Mouse (Mus musculus): Measurements from ENCODE around the gene Tmem235. TPM values are rescaled to one million over a fixed set of nuclear protein-coding genes. Genes with fewer than 3 reads are reported as not detected.

The Tmem235 gene
- polyA plus RNA-seq, 1 experiment from 2014 or later = not detected

DNA sequence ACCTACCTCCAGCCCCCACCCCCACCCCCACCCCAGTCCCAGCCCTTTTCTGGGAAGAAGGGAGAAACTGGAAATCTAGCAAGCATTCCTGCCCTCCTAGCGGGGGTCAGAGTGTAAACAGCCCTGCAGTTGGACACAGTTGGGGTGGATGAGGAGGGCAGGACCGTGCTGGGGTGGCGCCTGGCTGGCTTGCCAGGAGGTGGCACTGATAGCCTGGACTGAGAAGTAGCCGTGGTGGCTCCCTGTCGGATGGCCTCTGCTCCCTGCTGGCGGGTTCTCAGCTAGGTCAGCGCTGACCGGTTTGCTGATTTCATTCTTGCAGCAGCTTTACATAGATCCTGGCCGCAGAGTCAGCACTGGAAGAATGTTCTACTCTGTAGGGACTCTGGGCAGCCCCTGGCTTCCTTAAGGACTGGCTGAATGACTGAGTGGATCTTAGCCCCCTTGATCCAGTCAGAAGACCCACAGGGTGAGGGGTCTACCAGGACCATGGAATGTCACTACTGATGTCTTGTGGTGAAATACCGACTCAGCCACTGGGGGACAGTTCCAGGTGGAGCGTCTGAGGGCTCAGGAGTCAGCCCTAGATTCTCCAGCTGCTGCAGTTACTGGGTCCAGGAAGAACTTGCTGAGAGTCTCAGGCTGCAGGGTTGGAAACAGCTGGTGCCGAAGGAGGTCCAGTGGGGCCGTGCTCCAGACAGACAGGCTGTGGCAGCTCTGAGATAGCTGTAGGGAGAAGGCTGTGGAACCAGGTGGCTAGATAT lies 30.1 kb downstream of the Tmem235 start:
- no peak for DNase-seq (ENCODE audit: extremely low spot score, low spot score)
- Histone ChIP-seq H3K4me3 (peak overlapping the region; percentile 47), H3K36me3 (replicated peaks) (no peaks in the 10 kb centered on the region), H3K27me3 (ENCODE audit: poor library complexity, severe bottlenecking) (peaks cover 100% of the 10 kb centered on the region), H3K9me3 (no peaks in the 10 kb centered on the region), H3K4me1 (peaks cover 36% of the 10 kb centered on the region), H3K27ac (peak overlapping the region; percentile 81)
- WGBS = 17% methylated on average over 13 of the region's 13 CpGs

DNA sequence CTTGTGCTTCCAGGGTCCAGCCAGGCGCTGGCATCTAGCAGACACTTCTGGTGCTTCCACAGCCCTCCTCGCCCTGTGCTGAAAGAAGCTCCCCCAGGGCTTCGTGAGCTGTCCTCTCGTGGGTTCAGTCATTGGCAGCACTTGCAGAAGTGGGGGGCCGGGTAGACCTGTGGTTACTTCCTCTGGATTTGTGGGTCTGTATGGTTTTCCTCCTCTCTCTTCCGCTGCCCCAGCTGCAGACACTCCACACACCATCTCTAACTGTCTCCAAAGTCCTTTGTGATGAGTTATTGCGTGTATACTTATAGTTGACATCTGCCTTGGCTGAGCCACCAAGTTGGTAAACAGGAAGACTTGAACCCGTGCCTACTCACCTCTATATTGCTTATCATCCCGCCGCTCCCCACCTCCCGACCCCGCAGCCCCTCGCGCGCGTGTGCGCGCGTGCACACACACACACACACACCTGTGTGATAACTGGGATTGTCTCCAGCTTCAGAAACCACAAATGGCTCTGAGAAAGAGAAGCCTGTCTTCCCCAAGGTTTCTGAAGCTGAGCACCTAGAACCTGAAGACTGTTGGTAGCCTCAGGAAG lies 31.1 kb downstream of the Tmem235 start:
- 92% methylated on average over 19 of the region's 19 CpGs for WGBS
- Histone ChIP-seq H3K4me3 (no peak overlapping the region), H3K27ac (0 out of 2 replicates have a peak overlapping the region, but pooled peaks have one; percentile 81), H3K36me3 (replicated peaks) (no peaks in the 10 kb centered on the region), H3K9me3 (no peaks in the 10 kb centered on the region), H3K4me1 (peaks cover 39% of the 10 kb centered on the region), H3K27me3 (ENCODE audit: poor library complexity, severe bottlenecking) (peaks cover 100% of the 10 kb centered on the region)
- no peak for DNase-seq (ENCODE audit: extremely low spot score, low spot score)

DNA sequence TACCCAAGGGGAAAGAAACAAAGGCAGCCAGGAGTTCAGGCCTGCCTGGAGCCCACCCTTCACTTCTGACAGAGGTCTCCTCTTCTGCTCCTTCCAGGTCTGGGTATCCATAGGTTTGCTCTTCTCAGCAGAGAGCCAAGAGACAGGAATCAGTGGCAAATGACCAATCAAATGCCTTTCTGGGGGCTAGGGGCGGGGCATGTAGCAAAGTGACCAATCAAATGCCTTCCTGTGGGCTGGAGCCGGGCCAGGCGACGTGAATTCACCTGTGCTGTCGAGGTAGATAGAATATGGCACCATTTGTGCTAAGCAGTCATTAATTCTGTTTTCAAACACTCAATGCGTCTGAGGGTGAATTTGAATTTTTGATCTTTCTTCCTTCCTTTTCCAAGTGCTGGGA lies 31.6 kb downstream of the Tmem235 start:
- no peaks in the 10 kb centered on the region for H3K36me3 ChIP-seq (replicated peaks)
- no peak overlapping the region for H3K27ac ChIP-seq
- 58% methylated on average over 6 of the region's 6 CpGs for WGBS
- peaks cover 95% of the 10 kb centered on the region for H3K27me3 ChIP-seq (ENCODE audit: poor library complexity, severe bottlenecking)
- H3K4me3 ChIP-seq = no peak overlapping the region
- peaks cover 40% of the 10 kb centered on the region for H3K4me1 ChIP-seq
- H3K9me3 ChIP-seq = no peaks in the 10 kb centered on the region
- DNase-seq (ENCODE audit: extremely low spot score, low spot score) = no peak

DNA sequence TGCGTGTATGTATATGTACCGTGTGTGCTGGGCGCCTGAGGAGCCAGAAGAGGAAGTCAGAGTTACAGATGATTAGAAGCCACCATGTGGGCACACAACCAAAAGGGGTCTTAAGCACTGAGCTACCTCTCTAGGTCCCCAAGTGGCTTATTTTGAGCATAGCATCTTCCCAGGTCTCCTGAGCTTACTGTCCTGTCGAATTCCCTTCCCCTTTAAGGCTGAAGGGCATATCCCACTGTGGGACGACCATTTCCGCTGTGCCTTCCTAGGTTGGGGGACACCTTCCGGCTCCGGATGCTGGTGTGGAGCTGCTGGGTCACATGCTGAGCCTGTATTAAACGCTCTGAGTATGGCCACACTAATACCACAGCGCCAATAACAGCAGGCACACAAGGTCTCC lies 34.1 kb downstream of the Tmem235 start:
- no peak overlapping the region for H3K4me3 ChIP-seq
- no peak for DNase-seq (ENCODE audit: extremely low spot score, low spot score)
- WGBS = 73% methylated on average over 10 of the region's 10 CpGs
- H3K9me3 ChIP-seq = no peaks in the 10 kb centered on the region
- H3K36me3 ChIP-seq (replicated peaks) = no peaks in the 10 kb centered on the region
- H3K27ac ChIP-seq = no peak overlapping the region
- peaks cover 22% of the 10 kb centered on the region for H3K4me1 ChIP-seq
- peaks cover 71% of the 10 kb centered on the region for H3K27me3 ChIP-seq (ENCODE audit: poor library complexity, severe bottlenecking)

DNA sequence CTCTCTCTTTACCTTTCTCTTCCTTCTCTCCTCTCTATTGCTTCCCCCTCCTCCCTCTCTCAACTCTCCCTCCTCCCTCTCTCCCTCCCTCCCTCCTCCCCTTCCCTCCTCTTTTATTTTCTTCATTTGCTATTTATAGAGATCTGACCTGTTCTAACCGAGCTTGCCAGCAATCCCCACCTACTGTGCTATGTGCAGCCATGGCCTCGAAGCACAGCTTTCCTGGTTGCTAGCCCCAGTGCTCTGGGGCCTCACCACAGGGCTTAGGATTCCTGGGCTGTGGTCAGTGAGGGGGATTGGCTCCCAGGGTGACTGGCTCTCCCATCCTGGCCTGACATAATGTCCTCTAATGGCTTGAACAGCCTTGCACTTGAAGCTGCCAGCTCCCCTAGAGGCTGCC lies 36.0 kb downstream of the Tmem235 start:
- Histone ChIP-seq H3K4me3 (no peak overlapping the region), H3K36me3 (replicated peaks) (no peaks in the 10 kb centered on the region), H3K27me3 (ENCODE audit: poor library complexity, severe bottlenecking) (peaks cover 52% of the 10 kb centered on the region), H3K4me1 (peaks cover 3% of the 10 kb centered on the region; the same call in 1 of the 2 replicates), H3K27ac (no peak overlapping the region), H3K9me3 (0 out of 2 replicates have a peak, but pooled peaks cover 4% of the 10 kb centered on the region)
- 63% methylated on average over 2 of the region's 2 CpGs for WGBS
- no peak for DNase-seq (ENCODE audit: extremely low spot score, low spot score)

DNA sequence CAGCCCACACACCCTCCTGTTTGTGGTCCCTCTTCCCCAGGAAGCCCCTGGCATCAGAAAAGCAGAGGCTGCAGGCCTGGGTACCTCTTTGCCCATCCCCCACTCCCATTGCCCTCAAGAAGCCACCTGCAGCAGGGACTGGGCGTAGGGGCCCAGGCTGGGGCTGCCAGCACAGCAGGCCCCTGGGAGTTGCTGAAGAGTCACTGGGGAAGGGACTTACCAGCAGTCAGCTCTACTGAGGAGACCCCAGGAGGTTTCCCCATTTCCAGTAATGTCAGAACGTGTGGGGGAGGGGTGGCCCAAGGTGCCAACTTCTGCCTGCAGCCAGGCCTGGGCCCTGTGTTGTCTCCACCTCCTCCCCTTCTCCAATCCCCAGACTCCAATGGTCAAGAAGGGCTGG lies 41.7 kb downstream of the Tmem235 start:
- Histone ChIP-seq H3K36me3 (replicated peaks) (no peaks in the 10 kb centered on the region), H3K4me1 (peaks cover 4% of the 10 kb centered on the region), H3K27ac (0 out of 2 replicates have a peak overlapping the region, but pooled peaks have one; percentile 26), H3K9me3 (0 out of 2 replicates have a peak, but pooled peaks cover 4% of the 10 kb centered on the region), H3K4me3 (no peak overlapping the region), H3K27me3 (ENCODE audit: poor library complexity, severe bottlenecking) (no peaks in the 10 kb centered on the region)
- 74% methylated on average over 2 of the region's 2 CpGs for WGBS
- DNase-seq (ENCODE audit: extremely low spot score, low spot score) = no peak

DNA sequence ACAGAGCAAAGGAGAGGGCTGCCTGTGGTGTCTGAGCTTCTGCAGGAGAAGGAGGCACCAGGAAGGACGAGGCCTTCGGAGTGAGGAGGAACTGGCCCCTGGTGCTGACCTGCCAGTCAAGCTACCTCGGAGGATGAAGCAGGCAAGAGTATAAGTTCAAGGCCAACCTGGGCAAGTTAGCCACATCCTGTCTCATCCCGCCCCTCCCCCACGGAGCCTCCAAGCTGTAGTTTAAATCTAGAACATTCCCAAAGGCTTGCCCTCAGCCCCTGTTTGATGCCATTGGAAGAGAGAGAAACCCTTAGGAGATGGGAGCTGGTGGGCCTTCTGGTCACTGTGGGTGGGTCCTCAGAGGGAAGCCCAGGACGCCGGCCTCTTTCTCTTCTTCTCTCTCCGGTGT lies 43.9 kb downstream of the Tmem235 start:
- no peak overlapping the region for H3K4me3 ChIP-seq
- peaks cover 4% of the 10 kb centered on the region for H3K4me1 ChIP-seq
- H3K36me3 ChIP-seq (replicated peaks) = no peaks in the 10 kb centered on the region
- WGBS = 85% methylated on average over 8 of the region's 8 CpGs
- H3K27ac ChIP-seq = no peak overlapping the region
- H3K27me3 ChIP-seq (ENCODE audit: poor library complexity, severe bottlenecking) = no peaks in the 10 kb centered on the region
- no peak for DNase-seq (ENCODE audit: extremely low spot score, low spot score)
- H3K9me3 ChIP-seq = 0 out of 2 replicates have a peak, but pooled peaks cover 4% of the 10 kb centered on the region

DNA sequence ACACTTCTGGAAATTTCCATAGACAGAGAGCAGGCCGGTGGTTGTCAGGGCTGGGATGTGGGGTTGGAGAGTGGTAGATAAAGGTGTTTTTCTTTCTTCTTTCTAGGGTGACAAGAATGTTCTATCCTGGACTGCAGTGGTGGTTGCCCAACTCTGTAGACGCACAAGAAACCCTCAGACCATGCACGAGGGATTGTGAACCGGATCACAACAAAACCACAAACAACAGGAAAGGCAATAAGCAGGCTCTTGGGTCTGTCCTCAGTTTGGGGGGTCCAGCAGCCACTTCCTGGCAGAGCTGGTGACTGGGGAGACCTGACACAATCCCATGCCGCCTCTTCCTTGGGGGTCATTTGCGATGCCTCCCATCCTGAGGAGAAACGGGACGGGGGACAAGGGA lies 48.8 kb downstream of the Tmem235 start:
- no peaks in the 10 kb centered on the region for H3K9me3 ChIP-seq
- no peaks in the 10 kb centered on the region for H3K36me3 ChIP-seq (replicated peaks)
- peaks cover 19% of the 10 kb centered on the region for H3K4me1 ChIP-seq
- WGBS = 90% methylated on average over 8 of the region's 8 CpGs
- H3K27ac ChIP-seq = no peak overlapping the region
- no peak overlapping the region for H3K4me3 ChIP-seq
- peaks cover 15% of the 10 kb centered on the region for H3K27me3 ChIP-seq (ENCODE audit: poor library complexity, severe bottlenecking)
- no peak for DNase-seq (ENCODE audit: extremely low spot score, low spot score)

DNA sequence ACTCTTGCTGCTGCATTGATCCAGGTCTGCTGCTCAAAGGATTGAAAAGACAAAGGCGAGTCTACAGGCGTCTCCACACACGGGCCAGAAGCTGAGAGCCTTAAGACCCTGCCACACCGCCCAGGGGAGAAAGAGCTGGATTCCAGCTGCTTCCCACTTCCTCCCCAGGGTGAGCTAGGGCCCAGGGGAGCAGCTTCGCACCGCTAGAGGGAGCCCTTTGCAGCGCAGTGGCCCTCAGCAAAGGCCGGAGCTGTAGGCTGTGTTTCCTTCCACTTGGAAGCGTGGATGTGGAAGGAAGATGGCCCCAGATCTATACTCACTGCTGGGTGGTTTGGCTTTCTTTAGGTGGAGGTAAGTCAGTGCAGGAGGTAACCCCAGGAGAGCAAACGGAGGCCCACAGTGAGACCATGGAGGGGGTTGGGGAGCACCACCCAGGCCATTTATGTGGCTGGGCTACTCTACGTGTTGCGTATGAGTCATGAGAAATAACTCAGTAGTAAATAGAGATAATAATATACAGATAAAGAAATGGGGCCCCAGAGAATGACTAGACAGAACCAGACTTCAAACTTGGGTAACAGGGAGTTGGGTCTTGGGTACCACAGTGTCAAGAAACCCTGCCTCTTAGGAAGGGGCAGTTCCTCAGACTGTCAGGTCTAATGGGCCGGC lies 52.3 kb downstream of the Tmem235 start:
- DNase-seq (ENCODE audit: extremely low spot score, low spot score) = peak; percentile 74
- Histone ChIP-seq H3K36me3 (replicated peaks) (no peaks in the 10 kb centered on the region), H3K27ac (peak overlapping the region; percentile 81), H3K4me3 (peak overlapping the region; percentile 25; the same call in 1 of the 2 replicates), H3K4me1 (peaks cover 22% of the 10 kb centered on the region), H3K9me3 (peaks cover 11% of the 10 kb centered on the region), H3K27me3 (ENCODE audit: poor library complexity, severe bottlenecking) (peaks cover 26% of the 10 kb centered on the region)
- WGBS = 30% methylated on average over 13 of the region's 13 CpGs

DNA sequence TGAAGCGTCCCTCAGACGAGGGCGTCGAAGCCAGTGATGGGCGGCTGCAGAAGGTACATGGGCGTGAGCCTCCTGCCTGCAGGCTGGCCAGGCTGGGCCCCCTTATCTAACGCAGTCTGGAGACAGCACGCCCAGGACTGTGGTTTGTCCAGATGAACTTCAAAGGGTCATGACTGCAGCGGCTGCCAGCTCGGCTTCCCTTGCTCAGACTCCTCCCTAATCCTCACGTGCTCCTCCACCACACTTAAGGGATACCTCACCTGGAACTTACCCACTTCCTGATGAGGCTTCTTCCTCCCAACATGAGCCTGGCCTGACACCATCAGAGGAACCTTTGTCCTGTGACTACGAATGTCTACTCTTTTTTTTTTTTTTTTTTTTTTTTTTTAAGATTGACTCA lies 54.0 kb downstream of the Tmem235 start:
- Histone ChIP-seq H3K9me3 (peaks cover 11% of the 10 kb centered on the region), H3K4me1 (peaks cover 39% of the 10 kb centered on the region), H3K36me3 (replicated peaks) (no peaks in the 10 kb centered on the region), H3K27me3 (ENCODE audit: poor library complexity, severe bottlenecking) (peaks cover 30% of the 10 kb centered on the region), H3K27ac (peak overlapping the region; percentile 56), H3K4me3 (no peak overlapping the region)
- WGBS = 72% methylated on average over 12 of the region's 12 CpGs
- DNase-seq (ENCODE audit: extremely low spot score, low spot score) = no peak
